In the genomic region with DNA sequence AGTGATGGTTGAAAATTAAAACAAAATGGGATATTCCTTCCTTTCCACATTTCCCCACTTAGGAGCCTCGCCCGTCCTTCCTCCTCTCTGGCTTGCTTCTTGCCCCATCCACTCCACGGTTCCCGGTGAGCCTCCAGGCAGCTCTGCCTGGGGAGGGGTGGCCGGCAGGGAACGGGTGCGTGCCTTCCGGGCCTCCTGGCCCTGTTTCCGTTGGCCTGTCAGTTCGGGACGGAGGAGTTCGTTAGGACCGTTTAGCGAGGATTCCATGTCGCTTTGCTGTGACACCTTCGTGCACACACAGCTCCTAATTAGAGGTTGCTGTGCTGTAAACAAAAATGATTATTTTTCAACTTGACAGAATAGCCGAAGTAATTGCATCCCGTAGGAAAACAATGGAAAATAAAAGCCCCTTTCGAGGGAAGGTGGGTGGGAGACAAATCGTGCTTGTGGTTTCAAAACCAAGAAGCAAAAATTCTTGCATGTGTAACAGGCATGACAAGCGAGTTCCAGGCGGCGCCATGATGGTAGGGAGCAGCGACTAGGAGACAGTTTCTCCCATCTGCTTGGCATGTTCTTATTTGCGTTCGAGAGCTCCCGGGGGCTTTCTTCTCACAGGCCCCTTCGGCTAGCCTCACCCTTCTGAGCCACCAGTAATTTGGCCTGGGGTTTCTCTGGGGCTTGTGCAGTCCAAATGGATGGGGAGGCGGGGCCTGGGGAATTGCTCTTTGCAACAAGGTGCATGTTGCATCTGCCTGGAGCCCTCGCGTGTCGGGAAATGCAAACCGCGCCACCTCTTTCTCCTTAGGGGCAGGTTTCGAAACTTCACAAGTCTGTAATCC, we compare ENCODE assay signal across 8 mouse cellular contexts. TPM values are rescaled to one million over a fixed set of nuclear protein-coding genes. Genes with fewer than 3 reads are reported as not detected.
DNase-seq lines count a peak whose midpoint lies in the region; ATAC-seq lines count a peak whose summit lies in the region.

No protein-coding gene starts in this region.

- peaks cover under 1% of the 10 kb centered on the region; the same call in 1 of the 2 replicates for H3K36me3 ChIP-seq in forebrain, embryonic 15.5 days
- no peaks in the 10 kb centered on the region; the same call in 1 of the 2 replicates for H3K36me3 ChIP-seq in midbrain, embryonic 10.5 days

- WGBS in forebrain, embryonic 15.5 days, result under 1% methylated on average over 35 of the region's 35 CpGs
- WGBS in midbrain, embryonic 10.5 days, result 10% methylated on average over 35 of the region's 35 CpGs

- peak overlapping the region; percentile 97 for H3K9ac ChIP-seq in forebrain, embryonic 15.5 days (replicated peaks)

- peak overlapping the region; percentile 92 for H3K4me3 ChIP-seq in forebrain, embryonic 15.5 days
- peak overlapping the region; percentile 80 for H3K4me3 ChIP-seq in midbrain, embryonic 10.5 days

- H3K27ac ChIP-seq in forebrain, embryonic 15.5 days (replicated peaks), result peak overlapping the region; percentile 99
- peak overlapping the region; percentile 74 for H3K27ac ChIP-seq in midbrain, embryonic 10.5 days (replicated peaks)

- H3K4me1 ChIP-seq in forebrain, embryonic 15.5 days, result peaks cover 43% of the 10 kb centered on the region
- peaks cover 49% of the 10 kb centered on the region for H3K4me1 ChIP-seq in midbrain, embryonic 10.5 days

- H3K27me3 ChIP-seq in forebrain, embryonic 15.5 days, result no peaks in the 10 kb centered on the region
- peaks cover 56% of the 10 kb centered on the region for H3K27me3 ChIP-seq in midbrain, embryonic 10.5 days (ENCODE audit: low read depth, poor library complexity, severe bottlenecking)

- H3K9me3 ChIP-seq in forebrain, embryonic 15.5 days, result no peaks in the 10 kb centered on the region
- no peaks in the 10 kb centered on the region for H3K9me3 ChIP-seq in midbrain, embryonic 10.5 days (replicated peaks)

- peak; percentile 57 for DNase-seq in layer of hippocampus, adult 9-11 months
- DNase-seq in layer of hippocampus, adult 18-20 months (ENCODE audit: low spot score in 2 of 2), result no peak
- peak; percentile 61 to 71 for DNase-seq in cerebellum, postnatal 25 days
- DNase-seq in midbrain, embryonic 10.5 days (ENCODE audit: low spot score), result peak; percentile 35
- no peak for DNase-seq in left cerebral cortex, adult 8-10 months (ENCODE audit: low spot score in 2 of 2)
- no peak for DNase-seq in lung, adult 18-20 months

- ATAC-seq in forebrain, embryonic 15.5 days (replicated peaks), result peak; percentile 17
- ATAC-seq in activated CD4-positive, CD25-positive, alpha-beta regulatory T cell, adult 4 months, result no peak

- peak overlapping the region; percentile 91 for H3K4me2 ChIP-seq in forebrain, embryonic 15.5 days (replicated peaks)

RNA-seq across cellular contexts. Expression of a gene that starts 3.0 kb away (rescaled TPM):
- 100 to 1,000 TPM; 655 to 677 TPM for total RNA-seq in layer of hippocampus, adult 18-20 months (2021)
- polyA plus RNA-seq in forebrain, embryonic 15.5 days (2015; fragmentation: Nextera tagmentation; extraction: Ambion mirVana), result 167 and 173 TPM in 2 replicates
- 13.1 and 25.4 TPM in 2 replicates for polyA plus RNA-seq in midbrain, embryonic 10.5 days (2016; fragmentation: Nextera tagmentation; extraction: Ambion mirVana)
- 1 to 10 TPM in 1 of 2 experiments, not detected in 1; 1.0 TPM for polyA plus RNA-seq in activated CD4-positive, CD25-positive, alpha-beta regulatory T cell, adult 4 months (2017; shearing (Covaris generic))
- total RNA-seq in left cerebral cortex, adult 8-10 months (2022), result 100 to 1,000 TPM; 673 to 703 (median 694) TPM

Comparison
In these comparisons a context has a peak if more than half of its experiments do, and no peak if none do; other contexts are left out.
1. DNase-seq: peak in layer of hippocampus, adult 9-11 months (single experiment), cerebellum, postnatal 25 days (2 of 2) and midbrain, embryonic 10.5 days (single experiment); none in layer of hippocampus, adult 18-20 months (0 of 2), left cerebral cortex, adult 8-10 months (0 of 2) and lung, adult 18-20 months (0 of 2).